Mouse (Mus musculus): Measurements from ENCODE around the gene Gng12. TPM values are rescaled to one million over a fixed set of nuclear protein-coding genes. Genes with fewer than 3 reads are reported as not detected.
"Not testable (repeated sequence)": the region's sequence is repeated elsewhere in the genome, so short reads cannot be mapped to it uniquely, and the experiment has no call there.

Gene Gng12
- 55.1 and 56.5 TPM in 2 replicates for polyA plus RNA-seq (2015; fragmentation: Nextera tagmentation; extraction: Ambion mirVana)

DNA sequence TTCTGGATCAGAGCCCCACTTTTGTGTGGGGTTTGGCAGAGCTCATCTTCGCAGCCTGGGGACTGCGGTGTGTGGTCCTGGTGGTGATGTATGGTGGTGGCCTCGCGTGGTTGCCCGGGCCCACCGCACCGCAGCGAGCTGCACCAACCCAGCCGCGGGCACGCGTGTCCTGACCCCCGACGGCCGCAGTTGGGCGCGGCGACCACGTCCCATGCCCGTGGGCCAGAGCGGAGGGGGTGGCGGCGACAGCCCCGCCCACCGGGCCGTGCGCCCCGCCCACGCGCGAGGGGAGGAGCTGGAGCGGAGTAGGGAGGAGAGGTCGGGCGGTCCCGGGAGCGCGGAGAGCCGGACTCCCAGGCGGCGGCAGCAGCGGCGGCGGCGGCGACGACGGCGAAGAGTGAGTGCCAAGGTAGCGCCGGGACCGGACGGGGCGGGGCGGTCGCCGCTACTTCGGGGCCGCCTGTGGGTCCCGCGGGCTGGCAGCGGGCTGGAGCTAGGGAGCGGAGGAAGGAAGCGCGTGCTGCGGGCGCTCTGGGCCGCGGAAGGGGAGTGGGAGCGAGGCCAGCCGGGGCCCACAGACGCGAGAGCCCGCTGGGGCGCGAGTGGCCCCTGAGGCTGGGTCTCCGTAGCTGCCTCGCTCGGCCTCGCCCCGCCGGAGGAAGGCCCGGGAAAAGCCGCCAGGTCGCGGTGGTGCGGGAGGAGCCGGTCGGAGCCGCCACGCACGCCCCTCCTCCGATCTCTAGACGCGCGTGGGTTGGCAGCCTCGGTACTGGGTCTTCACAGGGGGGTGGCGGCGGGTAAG is at the start of gene Gng12:
Gene Gng12 (plus strand): TSS at position 279 of the 802 bp plus-strand sequence.
- Histone ChIP-seq H3K9ac (peak within 1 kb of the TSS; percentile 66), H3K9me3 (no peaks in the 10 kb centered on the region), H3K4me2 (peak within 1 kb of the TSS; percentile 73), H3K27ac (replicated peaks) (peak within 1 kb of the TSS; percentile 61), H3K27me3 (no peaks in the 10 kb centered on the region), H3K36me3 (no peaks in the 10 kb centered on the region), H3K4me1 (replicated peaks) (peaks cover 9% of the 10 kb centered on the region), H3K4me3 (peak within 1 kb of the TSS; percentile 94)
- ATAC-seq (ENCODE audit: low FRiP score, low read depth), result peak; percentile 93
- under 1% methylated on average over 87 of the region's 98 CpGs for WGBS

DNA sequence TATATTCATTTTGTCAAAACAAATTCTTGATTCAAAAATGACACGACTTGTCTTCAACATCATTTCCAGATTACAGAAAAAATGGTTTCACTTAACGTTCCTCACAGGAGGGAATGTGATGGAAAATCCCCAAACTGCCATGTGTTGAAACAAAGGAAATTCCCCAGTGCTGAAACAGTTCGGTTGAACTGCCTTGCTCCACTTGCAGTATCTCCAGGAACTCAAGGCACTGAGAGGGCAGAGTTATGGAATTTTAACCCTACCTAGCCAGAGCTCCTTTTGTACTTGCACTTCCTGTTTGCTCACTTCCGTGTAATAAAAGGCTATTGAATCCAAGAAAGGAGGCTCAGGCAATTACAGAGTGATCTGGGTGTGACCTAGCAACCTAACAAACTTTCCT is 47.3 kb upstream of the Gng12 start:
- no peaks in the 10 kb centered on the region for H3K27me3 ChIP-seq
- no peak overlapping the region for H3K4me2 ChIP-seq
- no peaks in the 10 kb centered on the region for H3K4me1 ChIP-seq (replicated peaks)
- no peak overlapping the region for H3K9ac ChIP-seq
- no peak for ATAC-seq (ENCODE audit: low FRiP score, low read depth)
- H3K27ac ChIP-seq (replicated peaks), result no peak overlapping the region
- 48% methylated on average over 4 of the region's 4 CpGs for WGBS
- no peaks in the 10 kb centered on the region for H3K9me3 ChIP-seq
- H3K36me3 ChIP-seq, result no peaks in the 10 kb centered on the region
- H3K4me3 ChIP-seq, result no peak overlapping the region

DNA sequence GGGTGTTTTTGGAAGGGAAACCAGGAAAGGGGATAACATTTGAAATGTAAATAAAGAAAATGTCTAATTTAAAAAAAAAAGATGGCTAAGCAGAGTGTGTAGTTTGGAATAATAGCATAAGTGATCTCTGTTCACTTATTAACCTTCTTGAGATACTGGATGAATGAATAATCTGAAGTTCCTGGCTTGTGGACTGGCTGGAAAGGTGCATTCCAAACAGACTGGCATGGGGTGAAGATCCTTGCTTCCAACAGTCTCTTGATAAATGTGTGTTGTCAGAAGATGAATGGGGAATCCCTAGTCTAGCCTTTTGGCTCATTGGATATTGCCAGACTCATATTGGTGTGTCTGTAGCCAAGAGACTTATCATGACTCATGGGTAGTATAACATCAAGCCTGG is 40.0 kb upstream of the Gng12 start:
- Histone ChIP-seq H3K9me3 (no peaks in the 10 kb centered on the region), H3K4me1 (replicated peaks) (no peaks in the 10 kb centered on the region)
- ATAC-seq (ENCODE audit: low FRiP score, low read depth), result no peak

DNA sequence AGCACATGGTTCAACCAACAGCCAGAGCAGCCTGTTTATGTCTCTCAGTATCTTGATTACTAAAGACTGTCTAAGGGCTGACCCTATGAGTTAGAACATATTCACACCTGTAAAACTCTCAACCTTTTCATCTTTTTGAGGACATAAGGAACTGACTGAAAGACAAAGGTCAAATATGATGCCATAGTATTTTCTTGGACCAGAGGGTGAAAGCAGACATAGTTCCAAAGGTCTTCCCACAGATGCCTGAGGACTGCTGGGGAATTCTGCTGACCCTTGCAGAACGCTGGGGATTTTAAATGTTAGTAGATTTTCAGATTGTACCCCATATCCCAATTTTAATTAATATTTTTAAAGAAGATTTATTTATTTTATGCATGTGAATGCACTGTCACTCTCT is 37.8 kb upstream of the Gng12 start:
- Histone ChIP-seq H3K36me3 (no peaks in the 10 kb centered on the region), H3K4me2 (no peak overlapping the region), H3K9me3 (no peaks in the 10 kb centered on the region), H3K9ac (no peak overlapping the region), H3K4me1 (replicated peaks) (no peaks in the 10 kb centered on the region), H3K27me3 (no peaks in the 10 kb centered on the region), H3K4me3 (no peak overlapping the region), H3K27ac (replicated peaks) (no peak overlapping the region)
- WGBS, result 91% methylated on average over 1 of the region's 1 CpGs
- no peak for ATAC-seq (ENCODE audit: low FRiP score, low read depth)

More for the DNA sequence above, 40.0 kb upstream of the Gng12 start:
- H3K27ac ChIP-seq (replicated peaks), result no peak overlapping the region
- no peak overlapping the region for H3K4me3 ChIP-seq
- H3K4me2 ChIP-seq, result no peak overlapping the region
- no peaks in the 10 kb centered on the region for H3K27me3 ChIP-seq
- H3K36me3 ChIP-seq, result no peaks in the 10 kb centered on the region
- no peak overlapping the region for H3K9ac ChIP-seq

DNA sequence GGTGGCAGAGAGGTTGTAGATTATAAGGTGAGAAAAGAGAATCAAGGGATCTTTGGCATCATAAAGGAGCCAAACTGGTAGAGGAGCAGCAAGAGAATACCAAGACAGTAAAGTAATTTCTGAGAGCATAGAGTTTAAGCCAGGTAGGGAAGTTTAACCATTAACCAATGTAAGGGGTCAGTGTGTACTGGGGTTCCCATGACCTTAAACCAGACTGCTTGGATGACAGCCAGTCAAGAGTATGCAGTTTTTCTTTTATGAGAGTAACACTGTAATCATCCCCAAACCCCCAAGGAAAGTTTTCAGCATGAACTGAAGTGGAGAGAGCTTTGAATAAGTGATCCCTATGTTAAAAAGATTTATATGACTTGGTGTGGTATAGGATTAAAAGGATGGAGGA is 36.8 kb upstream of the Gng12 start:
- Histone ChIP-seq H3K27me3 (no peaks in the 10 kb centered on the region), H3K9ac (no peak overlapping the region), H3K4me1 (replicated peaks) (no peaks in the 10 kb centered on the region), H3K9me3 (no peaks in the 10 kb centered on the region), H3K27ac (replicated peaks) (no peak overlapping the region), H3K4me3 (no peak overlapping the region), H3K36me3 (no peaks in the 10 kb centered on the region), H3K4me2 (no peak overlapping the region)
- no peak for ATAC-seq (ENCODE audit: low FRiP score, low read depth)

DNA sequence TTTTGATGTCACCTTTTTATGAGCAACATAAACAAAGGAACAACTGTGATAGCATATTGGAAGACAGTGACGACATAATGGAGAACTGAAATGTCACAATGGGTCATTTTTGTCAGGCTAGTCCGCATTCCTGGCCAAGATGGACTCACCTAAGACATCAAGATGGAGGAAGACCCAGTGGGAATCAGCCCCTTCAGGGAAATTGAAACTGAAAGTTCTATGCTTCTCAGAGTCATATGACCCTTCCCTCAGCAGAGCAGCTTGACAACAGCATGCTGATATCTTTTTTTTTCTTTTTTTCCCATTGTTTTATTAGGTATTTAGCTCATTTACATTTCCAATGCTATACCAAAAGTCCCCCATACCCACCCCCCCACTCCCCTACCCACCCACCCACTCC is 31.7 kb upstream of the Gng12 start:
- Histone ChIP-seq H3K9me3 (no peaks in the 10 kb centered on the region), H3K36me3 (no peaks in the 10 kb centered on the region), H3K4me3 (no peak overlapping the region), H3K4me1 (replicated peaks) (no peaks in the 10 kb centered on the region), H3K27me3 (no peaks in the 10 kb centered on the region), H3K9ac (no peak overlapping the region), H3K4me2 (no peak overlapping the region), H3K27ac (replicated peaks) (no peak overlapping the region)
- no peak for ATAC-seq (ENCODE audit: low FRiP score, low read depth)
- 75% methylated on average over 2 of the region's 2 CpGs for WGBS

DNA sequence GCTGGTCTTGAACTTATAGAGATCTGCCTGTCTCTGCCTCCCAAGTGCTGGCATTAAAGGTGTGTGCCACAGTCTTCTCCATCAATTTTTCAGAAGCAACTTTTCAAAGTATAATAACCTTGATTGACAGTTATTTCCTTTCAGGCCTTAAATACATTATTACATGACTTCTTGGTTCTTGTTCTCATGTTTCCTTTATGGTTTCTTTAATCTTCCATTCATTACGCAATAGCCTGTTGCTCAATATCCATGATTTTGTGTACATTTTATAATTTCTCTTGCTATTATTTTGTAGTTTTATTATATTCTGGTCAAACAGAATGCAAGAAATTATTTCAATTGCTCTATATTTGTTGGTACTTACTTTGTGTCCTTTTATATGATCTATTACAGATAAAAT is 29.9 kb upstream of the Gng12 start:
- H3K9me3 ChIP-seq, result no peaks in the 10 kb centered on the region
- H3K36me3 ChIP-seq, result no peaks in the 10 kb centered on the region
- H3K4me2 ChIP-seq, result no peak overlapping the region
- H3K4me1 ChIP-seq (replicated peaks), result no peaks in the 10 kb centered on the region
- ATAC-seq (ENCODE audit: low FRiP score, low read depth), result no peak
- H3K9ac ChIP-seq, result no peak overlapping the region
- no peak overlapping the region for H3K4me3 ChIP-seq
- H3K27ac ChIP-seq (replicated peaks), result no peak overlapping the region
- WGBS, result 96% methylated on average over 1 of the region's 1 CpGs
- H3K27me3 ChIP-seq, result no peaks in the 10 kb centered on the region

DNA sequence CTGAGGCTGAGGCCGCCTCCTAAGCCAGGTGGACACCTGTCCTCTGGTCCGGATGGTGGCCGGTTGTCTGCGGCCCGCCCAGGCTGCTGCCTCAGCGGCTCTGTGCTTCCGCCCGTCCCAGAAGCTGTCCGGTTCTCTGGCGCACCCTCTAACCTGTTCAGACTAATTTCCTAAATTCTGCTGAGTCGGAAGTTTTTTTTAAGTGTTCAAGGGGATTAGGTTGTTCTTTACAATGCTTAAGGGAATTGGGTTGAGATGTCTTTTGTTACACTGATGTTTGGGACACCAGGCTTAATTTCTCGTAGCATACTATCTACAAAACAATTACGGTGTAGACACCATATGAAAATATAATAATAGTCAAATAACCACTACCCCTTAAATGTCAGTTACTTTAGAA is 19.1 kb upstream of the Gng12 start:
- not testable (repeated sequence) for H3K27me3 ChIP-seq

DNA sequence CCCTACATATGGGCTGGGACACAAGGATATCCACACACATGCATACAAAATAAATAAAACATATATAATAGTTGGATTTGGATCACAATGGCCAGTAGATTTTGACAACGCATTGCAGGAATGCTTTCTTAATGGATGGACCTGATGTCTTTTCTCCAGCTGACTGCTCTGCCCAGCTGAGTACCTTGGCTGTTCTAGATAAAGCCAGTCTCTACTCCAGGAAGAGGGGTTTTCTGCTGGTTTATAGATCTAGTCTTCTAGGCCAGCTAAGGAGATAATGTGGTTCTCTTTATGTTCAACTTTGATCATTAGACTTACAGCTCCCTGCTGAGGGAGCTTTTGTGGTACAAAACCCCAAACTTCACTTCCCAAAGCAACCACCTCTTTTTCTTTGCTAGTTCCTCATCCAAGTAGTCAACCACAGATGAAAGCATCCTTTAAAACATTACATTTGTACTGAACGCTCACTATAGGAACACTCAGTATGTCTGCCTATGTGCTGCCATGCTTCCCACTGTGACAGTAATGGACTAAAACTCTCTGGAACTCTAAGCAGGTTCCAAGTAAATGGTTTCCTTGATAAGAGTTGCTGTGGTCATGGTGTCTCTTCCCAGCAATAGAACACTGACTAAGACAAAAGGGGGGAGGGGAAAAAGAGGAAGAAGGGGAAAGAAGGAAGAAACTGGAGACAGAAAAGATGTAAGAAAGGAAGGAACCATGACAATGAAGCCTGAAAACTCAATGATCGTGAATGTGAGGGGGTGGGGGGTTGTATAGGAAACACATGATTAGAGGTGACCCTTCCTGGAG is 5.6 kb upstream of the Gng12 start:
- no peaks in the 10 kb centered on the region for H3K4me1 ChIP-seq (replicated peaks)
- no peaks in the 10 kb centered on the region; the same call in 1 of the 2 replicates for H3K9me3 ChIP-seq
- no peak for ATAC-seq (ENCODE audit: low FRiP score, low read depth)
- no peak overlapping the region for H3K4me2 ChIP-seq
- H3K36me3 ChIP-seq, result no peaks in the 10 kb centered on the region
- no peaks in the 10 kb centered on the region for H3K27me3 ChIP-seq
- no peak overlapping the region for H3K4me3 ChIP-seq
- H3K27ac ChIP-seq (replicated peaks), result no peak overlapping the region
- no peak overlapping the region for H3K9ac ChIP-seq
- 83% methylated on average over 3 of the region's 3 CpGs for WGBS

More for the DNA sequence above, 19.1 kb upstream of the Gng12 start:
- H3K27ac ChIP-seq (replicated peaks); H3K9ac ChIP-seq; H3K36me3 ChIP-seq; ATAC-seq (ENCODE audit: low FRiP score, low read depth); H3K9me3 ChIP-seq; H3K4me3 ChIP-seq; H3K4me1 ChIP-seq (replicated peaks); H3K4me2 ChIP-seq: not testable (repeated sequence)
- 95% methylated on average over 13 of the region's 13 CpGs for WGBS

DNA sequence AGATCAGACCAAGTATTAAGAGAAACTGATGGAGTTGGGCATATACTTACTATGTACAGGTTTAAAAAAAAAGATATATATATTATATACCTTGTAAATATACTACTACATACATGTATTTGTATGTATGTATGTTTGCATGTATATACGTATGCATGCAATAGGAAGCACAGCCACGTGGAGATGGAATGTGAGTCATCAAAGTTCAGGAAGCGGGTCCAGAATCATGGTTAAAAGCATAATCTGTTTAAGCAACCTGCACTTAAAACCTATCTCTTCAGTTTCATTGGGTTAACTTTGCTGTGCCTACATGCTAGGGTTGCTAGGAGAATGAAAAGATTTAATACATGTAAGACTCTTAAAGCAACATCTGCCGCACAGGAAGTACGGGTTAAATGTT is 2.2 kb upstream of the Gng12 start:
- H3K9ac ChIP-seq, result no peak overlapping the region
- H3K4me2 ChIP-seq, result no peak overlapping the region
- peaks cover 9% of the 10 kb centered on the region for H3K4me1 ChIP-seq (replicated peaks)
- no peak overlapping the region for H3K27ac ChIP-seq (replicated peaks)
- H3K36me3 ChIP-seq, result no peaks in the 10 kb centered on the region
- no peak overlapping the region for H3K4me3 ChIP-seq
- no peak for ATAC-seq (ENCODE audit: low FRiP score, low read depth)
- 88% methylated on average over 5 of the region's 5 CpGs for WGBS
- no peaks in the 10 kb centered on the region for H3K9me3 ChIP-seq
- no peaks in the 10 kb centered on the region for H3K27me3 ChIP-seq

DNA sequence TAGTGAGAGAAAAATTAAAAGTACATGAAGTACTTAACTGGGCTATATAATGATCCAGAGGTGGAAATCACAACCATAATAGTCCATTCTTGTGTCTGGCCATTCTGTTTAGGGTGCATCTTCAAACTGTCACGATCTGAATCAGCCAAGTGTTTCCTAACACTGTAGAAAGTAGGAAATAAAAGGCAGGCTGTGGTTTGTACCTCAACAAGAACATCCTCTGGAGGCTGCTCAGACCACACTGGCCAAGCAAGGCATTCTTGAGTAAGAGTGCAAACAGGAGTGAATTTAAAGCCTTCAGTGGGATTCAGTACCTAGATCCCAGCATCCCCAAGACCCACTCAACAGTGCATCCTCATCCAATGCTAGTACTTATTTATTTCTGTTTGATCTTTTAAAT is 1.2 kb upstream of the Gng12 start:
- H3K27ac ChIP-seq (replicated peaks), result no peak overlapping the region
- no peak overlapping the region for H3K9ac ChIP-seq
- H3K9me3 ChIP-seq, result no peaks in the 10 kb centered on the region
- no peak overlapping the region for H3K4me2 ChIP-seq
- 66% methylated on average over 1 of the region's 1 CpGs for WGBS
- H3K4me3 ChIP-seq, result no peak overlapping the region
- ATAC-seq (ENCODE audit: low FRiP score, low read depth), result no peak
- H3K36me3 ChIP-seq, result no peaks in the 10 kb centered on the region
- peaks cover 9% of the 10 kb centered on the region for H3K4me1 ChIP-seq (replicated peaks)
- H3K27me3 ChIP-seq, result no peaks in the 10 kb centered on the region

DNA sequence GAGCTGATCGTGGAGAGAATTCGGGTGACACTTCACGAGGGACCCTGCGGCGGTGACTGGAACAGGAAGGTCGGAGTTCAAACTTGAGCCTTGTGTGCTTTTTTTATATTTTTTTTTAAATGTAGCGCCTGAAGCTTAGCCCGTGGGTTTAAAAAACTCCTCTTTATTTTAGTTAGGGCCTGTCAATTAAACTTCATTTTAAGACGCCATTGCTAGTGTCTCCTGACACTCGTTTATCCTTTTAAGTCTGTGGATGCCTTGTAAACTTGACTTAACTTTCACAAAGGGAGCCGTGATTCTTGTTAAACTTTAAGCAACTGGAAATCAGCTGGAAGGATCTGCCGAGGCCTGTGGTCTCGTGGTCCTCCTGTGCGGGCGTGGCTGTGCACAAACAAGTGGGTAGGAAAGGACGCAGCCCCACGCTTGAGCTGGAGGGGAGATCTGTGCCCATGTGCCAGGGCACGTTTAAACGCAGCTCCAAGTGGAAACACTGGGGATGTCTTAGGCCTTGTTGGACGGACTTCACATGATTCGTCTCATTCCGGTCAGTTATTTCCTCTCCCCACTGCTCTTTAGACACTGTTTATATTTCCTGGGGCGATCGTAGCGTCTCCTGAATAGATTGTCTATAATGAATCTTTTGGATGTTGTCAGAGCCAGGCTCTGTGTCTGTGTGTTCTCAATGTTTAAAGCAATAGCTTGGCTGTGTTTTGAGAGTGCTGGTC is 886 bp downstream of the Gng12 start:
- no peaks in the 10 kb centered on the region for H3K9me3 ChIP-seq
- peak overlapping the region; percentile 61 for H3K27ac ChIP-seq (replicated peaks)
- WGBS, result 2% methylated on average over 25 of the region's 25 CpGs
- peak overlapping the region; percentile 94 for H3K4me3 ChIP-seq
- no peak for ATAC-seq (ENCODE audit: low FRiP score, low read depth)
- peaks cover 9% of the 10 kb centered on the region for H3K4me1 ChIP-seq (replicated peaks)
- no peaks in the 10 kb centered on the region for H3K27me3 ChIP-seq
- H3K9ac ChIP-seq, result peak overlapping the region; percentile 66
- H3K36me3 ChIP-seq, result no peaks in the 10 kb centered on the region
- peak overlapping the region; percentile 73 for H3K4me2 ChIP-seq

Data from hindbrain, embryonic 15.5 days (tissue).